Mouse (Mus musculus): ENCODE data around the gene Gm15737. TPM values are rescaled to one million over a fixed set of nuclear protein-coding genes. Genes with fewer than 3 reads are reported as not detected.

Gene Gm15737
- total RNA-seq, 2 experiments from 2014 or later: not detected

Other genes starting within 250 kb of the Gm15737 start
- gene Prickle2, start 163.2 kb upstream of the Gm15737 start, total RNA-seq (2014; fragmentation: Nextera tagmentation): not detected in 2 replicates
- gene Prickle2, start 163.2 kb upstream of the Gm15737 start, total RNA-seq (2017): not detected in 2 replicates
- not detected in 2 replicates for gene A730049H05Rik, start 52.9 kb upstream of the Gm15737 start, total RNA-seq (2014; fragmentation: Nextera tagmentation)
- gene A730049H05Rik, start 52.9 kb upstream of the Gm15737 start, total RNA-seq (2017): not detected in 2 replicates
- gene Adamts9, start 74.1 kb downstream of the Gm15737 start, total RNA-seq (2014; fragmentation: Nextera tagmentation): not detected in 2 replicates
- gene Adamts9, start 74.1 kb downstream of the Gm15737 start, total RNA-seq (2017): not detected in 2 replicates